Mouse (Mus musculus) ES-E14 (cell line): ENCODE data around the gene Cry2. TPM values are rescaled to one million over a fixed set of nuclear protein-coding genes. Genes with fewer than 3 reads are reported as not detected.

Experiments
- DNase-seq: peaks from one replicate; pipeline ENCODE4 v3.0.0-alpha.2; 2013; ENCODE audit warnings: low read depth, low spot score
- H3K27ac ChIP-seq: 2 replicates; pipeline ENCODE4 v1.5.1; 2012; ENCODE audit warnings: low read depth, mild to moderate bottlenecking, low read length, moderate library complexity, mixed read lengths; ENCODE audit not compliant: poor library complexity, insufficient read depth, severe bottlenecking
- H3K36me3 ChIP-seq: 2 replicates; pipeline ENCODE4 v1.6.1; 2012; ENCODE audit warnings: mild to moderate bottlenecking, low read length, moderate library complexity, mixed read lengths; ENCODE audit not compliant: control insufficient read depth, poor library complexity, insufficient read depth, severe bottlenecking
- H3K4me1 ChIP-seq, 2 experiments: fragments of 150-350 bp in 1 of 2; sonication (generic) in 1 of 2; 2 replicates each; pipeline ENCODE4 v1.6.1; 2012; ENCODE audit warnings: low read length in 2 of 2, mild to moderate bottlenecking in 1 of 2, mixed read lengths in 1 of 2; ENCODE audit not compliant: control insufficient read depth in 2 of 2, insufficient read depth in 2 of 2, poor library complexity in 1 of 2
- H3K4me3 ChIP-seq, 2 experiments: fragments of 150-350 bp in 1 of 2; sonication (generic) in 1 of 2; 2 replicates each; pipeline ENCODE4 v1.5.1; 2012; ENCODE audit warnings: low read length in 2 of 2, low read depth in 1 of 2, mild to moderate bottlenecking in 1 of 2, mixed read lengths in 1 of 2; ENCODE audit not compliant: insufficient read depth in 1 of 2, poor library complexity in 1 of 2, severe bottlenecking in 1 of 2
- H3K9ac ChIP-seq: 2 replicates; pipeline ENCODE4 v1.6.1; 2012; ENCODE audit warnings: low read depth, mild to moderate bottlenecking, low read length, mixed read lengths; ENCODE audit not compliant: poor library complexity, insufficient read depth, severe bottlenecking
- H3K9me3 ChIP-seq: fragments of 150-350 bp; sonication (generic); 2 replicates; pipeline ENCODE4 v1.6.1; 2012; ENCODE audit warnings: low read depth, mild to moderate bottlenecking, low read length; ENCODE audit not compliant: control insufficient read depth, insufficient read depth
- CHD2 ChIP-seq: IDR thresholded peaks from 2 replicates; pipeline ENCODE4 v1.6.1; 2014; ENCODE audit warnings: mild to moderate bottlenecking, low read depth, low read length, inconsistent platforms
- HCFC1 ChIP-seq: IDR thresholded peaks from 2 replicates; pipeline ENCODE4 v1.6.1; 2012; ENCODE audit warnings: low read length, inconsistent platforms, borderline replicate concordance; ENCODE audit not compliant: insufficient read depth
- MAFK ChIP-seq: IDR thresholded peaks from 2 replicates; pipeline ENCODE4 v1.6.1; 2014; ENCODE audit warnings: mild to moderate bottlenecking, low read depth, low read length, inconsistent platforms; ENCODE audit not compliant: insufficient read depth
- ZC3H11A ChIP-seq: IDR thresholded peaks from 2 replicates; pipeline ENCODE4 v1.6.1; 2012; ENCODE audit warnings: low read depth, mild to moderate bottlenecking, inconsistent platforms, low read length, borderline replicate concordance
- ZNF384 ChIP-seq: IDR thresholded peaks from 2 replicates; pipeline ENCODE4 v1.6.1; 2012; ENCODE audit warnings: low read depth, low read length, inconsistent platforms
- in situ Hi-C, 2 experiments: fragments of 600-800 bp; cut with MboI; formaldehyde crosslinking; loops; one replicate each; pipeline ENCODE4 v1.15.1; 2025; ENCODE audit warnings: low sequenced_read_pairs in 2 of 2, inconsistent platforms in 1 of 2; ENCODE audit not compliant: unreplicated experiment in 2 of 2
- total RNA-seq: library from RNA; depleted of rRNA; stranded (reverse); fragments of 300-350 nt; gene quantifications from 2 replicates; pipeline ENCODE4 v1.2.3, GENCODE M21; 2012

Gene Cry2
- total RNA-seq, 1 experiment, result 11.7 TPM

DNA sequence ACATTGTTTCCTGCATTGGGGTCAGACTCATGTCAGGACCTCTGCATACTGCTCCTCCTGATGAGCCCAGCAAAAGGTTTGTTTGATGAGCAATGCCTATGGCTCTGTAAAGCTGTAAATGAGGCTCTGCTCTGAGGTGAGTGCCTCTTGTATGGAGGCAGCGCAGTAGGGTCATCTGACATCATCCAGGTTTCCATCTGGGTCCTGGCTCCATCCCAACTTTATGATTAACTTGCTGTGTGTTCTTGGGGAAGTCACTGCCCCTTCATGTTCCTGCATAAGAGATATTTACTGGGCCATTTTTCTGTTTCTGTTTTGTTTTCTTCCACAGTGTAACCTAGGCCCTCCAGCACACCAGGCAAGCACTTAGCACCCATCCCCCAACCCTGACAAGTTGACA is 36.4 kb downstream of the Cry2 start:
- H3K9me3 ChIP-seq, result no peaks in the 10 kb centered on the region
- no peak overlapping the region for H3K4me3 ChIP-seq
- TF ChIP-seq HCFC1 (no peak), MAFK (no peak), ZC3H11A (no peak), ZNF384 (no peak), CHD2 (no peak)
- no peaks in the 10 kb centered on the region for H3K36me3 ChIP-seq
- H3K4me1 ChIP-seq, result peaks cover 0 to 6% of the 10 kb centered on the region in 2 experiments; a peak in 1 of 4 replicates
- no peak overlapping the region for H3K9ac ChIP-seq
- no peak overlapping the region for H3K27ac ChIP-seq
- in situ Hi-C loops, result no loop called here
- DNase-seq, result no peak

DNA sequence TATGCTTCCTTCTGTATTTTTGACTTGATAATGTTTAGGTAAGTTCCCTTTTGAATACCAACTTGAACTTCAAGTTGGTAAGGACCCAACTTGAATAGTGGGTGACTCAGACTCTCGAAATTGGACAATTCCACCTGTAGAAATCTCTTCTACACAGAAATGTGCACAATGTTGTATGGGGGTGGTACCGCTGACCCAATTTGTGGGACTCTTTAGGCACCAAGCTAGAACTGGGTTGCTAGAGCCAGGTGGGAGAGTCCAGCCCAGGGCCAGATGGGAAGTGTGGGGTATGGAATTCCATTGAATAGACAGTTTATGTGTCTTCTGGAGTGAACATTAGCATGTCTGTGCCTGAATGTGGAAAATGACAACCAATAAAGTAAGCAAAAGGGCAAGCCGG is 38.3 kb downstream of the Cry2 start:
- TF ChIP-seq CHD2, result no peak
- no peak for TF ChIP-seq ZC3H11A
- no peak for TF ChIP-seq ZNF384
- TF ChIP-seq HCFC1, result no peak
- Histone ChIP-seq H3K9me3 (no peaks in the 10 kb centered on the region), H3K9ac (no peak overlapping the region), H3K36me3 (no peaks in the 10 kb centered on the region; the same call in 1 of the 2 replicates), H3K4me3 (no peak overlapping the region), H3K27ac (no peak overlapping the region), H3K4me1 (peaks cover 0 to 5% of the 10 kb centered on the region in 2 experiments; a peak in 1 of 4 replicates)
- in situ Hi-C loops, result no loop called here
- DNase-seq, result no peak

DNA sequence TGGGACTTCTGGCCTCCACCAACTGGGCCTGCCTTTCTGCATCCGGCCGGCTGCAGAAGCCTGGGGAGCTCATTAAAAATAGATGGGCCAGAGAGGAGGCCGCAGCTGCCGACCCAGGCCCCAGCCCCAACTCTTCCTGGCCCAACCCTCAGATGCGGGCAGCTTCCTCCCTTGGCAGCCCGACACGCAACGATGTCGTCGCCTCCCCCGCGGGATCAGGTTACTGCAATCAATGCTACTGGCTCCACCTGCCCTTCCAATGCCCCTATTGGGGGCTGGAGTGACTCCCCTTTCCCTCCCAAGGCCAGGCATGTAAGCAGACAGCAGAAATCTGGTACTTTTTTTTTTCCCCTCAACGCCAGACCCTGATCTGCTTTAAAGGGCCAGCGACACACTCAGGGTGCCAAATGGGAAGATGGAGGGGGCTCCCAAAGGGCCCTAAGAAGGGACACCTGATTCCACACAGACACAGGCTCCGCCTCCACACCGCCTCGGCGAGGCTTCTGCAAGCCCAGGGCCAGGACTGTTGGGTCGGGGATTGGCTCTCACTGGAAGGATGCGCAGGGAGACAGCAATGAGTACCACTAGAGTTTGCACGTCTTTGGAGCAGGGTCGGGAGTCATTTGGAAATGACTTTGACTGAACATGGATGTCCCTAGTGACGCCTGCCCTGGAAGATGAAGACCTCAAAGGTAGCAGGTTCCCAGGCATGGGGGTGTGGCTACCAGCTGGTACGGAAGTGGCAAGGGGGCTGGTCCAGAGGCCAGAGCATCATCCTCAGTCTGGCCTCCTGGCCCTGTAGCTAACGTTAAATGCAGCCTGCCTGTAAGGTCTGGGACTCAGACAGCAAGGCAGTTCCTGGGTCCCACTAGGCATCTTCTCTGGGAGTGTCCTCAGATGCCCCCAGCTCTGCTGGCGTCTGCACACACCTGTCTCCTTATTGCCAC is 41.3 kb downstream of the Cry2 start:
- no peaks in the 10 kb centered on the region for H3K9me3 ChIP-seq
- H3K27ac ChIP-seq, result no peak overlapping the region
- H3K4me3 ChIP-seq, result peak overlapping the region in 1 of 2 experiments; percentile 12; a peak in 2 of 4 replicates
- peaks cover 2 to 7% of the 10 kb centered on the region in 2 experiments; a peak in 1 of 4 replicates for H3K4me1 ChIP-seq
- in situ Hi-C loops, result no loop called here
- no peaks in the 10 kb centered on the region; the same call in 1 of the 2 replicates for H3K36me3 ChIP-seq
- no peak overlapping the region for H3K9ac ChIP-seq
- DNase-seq, result no peak
- TF ChIP-seq CHD2 (no peak), ZNF384 (peak; percentile 83; the same call in 1 of the 2 replicates)

DNA sequence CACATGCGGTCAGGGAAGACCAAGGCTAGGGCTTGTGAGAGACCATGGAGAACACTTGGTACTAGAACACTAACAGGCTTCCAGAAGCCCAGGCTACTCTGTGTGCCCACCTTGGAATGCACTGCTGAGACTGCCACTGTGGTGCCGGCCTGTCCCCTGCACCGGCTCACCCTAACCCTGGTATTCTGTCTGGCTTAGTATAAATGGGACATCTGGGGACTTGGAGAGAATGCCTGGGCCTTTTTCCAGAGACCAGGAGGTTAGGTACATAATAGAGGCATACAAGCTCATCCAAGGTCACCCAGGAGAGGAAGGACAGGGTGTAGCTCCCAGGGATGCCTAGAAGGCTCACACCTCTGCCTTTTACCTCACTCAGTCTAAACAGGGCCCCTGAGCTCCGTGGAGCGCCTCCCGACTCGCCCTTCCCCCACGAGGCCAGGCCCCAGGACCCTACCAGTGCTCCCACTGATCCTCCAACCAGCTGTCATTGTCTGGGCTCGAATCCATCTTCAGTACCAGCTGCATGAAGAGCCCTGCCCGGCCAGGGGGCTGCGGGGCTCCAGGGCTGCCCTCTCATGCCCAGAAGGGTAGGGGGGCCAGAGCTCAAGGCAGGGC is 42.0 kb downstream of the Cry2 start:
- H3K27ac ChIP-seq, result no peak overlapping the region
- H3K4me1 ChIP-seq, result peaks cover 2 to 7% of the 10 kb centered on the region in 2 experiments; a peak in 1 of 4 replicates
- H3K9ac ChIP-seq, result no peak overlapping the region
- no peak for DNase-seq
- no peak for TF ChIP-seq CHD2
- TF ChIP-seq HCFC1, result no peak
- no peak for TF ChIP-seq ZC3H11A
- TF ChIP-seq MAFK, result no peak
- TF ChIP-seq ZNF384, result no peak
- peaks cover 2% of the 10 kb centered on the region; the same call in 1 of the 2 replicates for H3K36me3 ChIP-seq
- no peaks in the 10 kb centered on the region for H3K9me3 ChIP-seq
- in situ Hi-C loops, result no loop called here
- H3K4me3 ChIP-seq, result no peak overlapping the region; a peak in 1 of 4 replicates
